Mouse (Mus musculus) midbrain, embryonic 16.5 days (tissue): ENCODE data around the gene Cav3. TPM values are rescaled to one million over a fixed set of nuclear protein-coding genes. Genes with fewer than 3 reads are reported as not detected.

ENCODE experiments used
- polyA plus RNA-seq: library from polyadenylated mRNA; unstranded; fragments of >200 nt; fragmentation: Nextera tagmentation; extraction: Ambion mirVana; gene quantifications from 2 replicates; pipeline ENCODE4 v1.2.1, GENCODE M21; 2015

The Cav3 gene
- polyA plus RNA-seq, 1 experiment from 2014 or later, result 0.16 TPM

Other genes with a start within 250 kb of the Cav3 start
- 7.0 and 9.1 TPM in 2 replicates for gene Lmcd1, start 185.7 kb upstream of the Cav3 start, polyA plus RNA-seq
- 0.16 TPM in 1 of 2 replicates, not detected in the other for gene Ssu2, start 71.5 kb upstream of the Cav3 start, polyA plus RNA-seq
- gene Oxtr, start 30.4 kb downstream of the Cav3 start, polyA plus RNA-seq, result 1.6 and 2.3 TPM in 2 replicates
- 11.7 and 11.8 TPM in 2 replicates for gene Rad18, start 237.2 kb downstream of the Cav3 start, polyA plus RNA-seq